Mouse (Mus musculus) G1E (cell line): ENCODE data around the gene Ikzf2. TPM values are rescaled to one million over a fixed set of nuclear protein-coding genes. Genes with fewer than 3 reads are reported as not detected.

ENCODE experiments used
- ATAC-seq: 2 replicates; pipeline ENCODE4 v1.8.0; 2016; ENCODE audit warnings: mild to moderate bottlenecking; ENCODE audit not compliant: insufficient number of reproducible peaks, poor library complexity, low FRiP score, severe bottlenecking; ENCODE audit errors: extremely low read depth
- DNase-seq: peaks from one replicate; pipeline ENCODE4 v3.0.0; 2012; ENCODE audit warnings: low spot score
- H3K27me3 ChIP-seq: 2 replicates; pipeline ENCODE4 v1.6.1; 2012; ENCODE audit warnings: mild to moderate bottlenecking, low read length, inconsistent platforms; ENCODE audit not compliant: insufficient read depth
- H3K36me3 ChIP-seq: replicated peaks from 2 replicates; pipeline ENCODE3; 2012; ENCODE audit warnings: mild to moderate bottlenecking, inconsistent platforms
- H3K4me1 ChIP-seq: 2 replicates; pipeline ENCODE4 v1.6.1; 2012; ENCODE audit warnings: low read depth, low read length, inconsistent platforms, mixed read lengths; ENCODE audit not compliant: insufficient read depth
- H3K4me3 ChIP-seq: 2 replicates; pipeline ENCODE4 v1.5.1; 2012; ENCODE audit warnings: low read depth, mild to moderate bottlenecking, inconsistent platforms, low read length, moderate library complexity, mixed read lengths
- H3K9me3 ChIP-seq: replicated peaks from 2 replicates; pipeline ENCODE4 v1.6.1; 2012; ENCODE audit warnings: inconsistent platforms
- CTCF ChIP-seq: IDR thresholded peaks from 2 replicates; pipeline ENCODE4 v1.5.1; 2012; ENCODE audit warnings: low read depth, low read length, inconsistent platforms, mixed read lengths
- GATA1 ChIP-seq: IDR thresholded peaks from 2 replicates; pipeline ENCODE4 v1.6.1; 2012; ENCODE audit warnings: borderline replicate concordance, low read length, inconsistent platforms, mixed read lengths
- GATA2 ChIP-seq: IDR thresholded peaks from 2 replicates; pipeline ENCODE4 v1.6.1; 2012; ENCODE audit warnings: low read depth, low read length, inconsistent platforms, borderline replicate concordance
- POLR2AphosphoS5 ChIP-seq: IDR thresholded peaks from 2 replicates; pipeline ENCODE4 v1.6.1; 2012; ENCODE audit warnings: low read depth, low read length, inconsistent platforms; ENCODE audit not compliant: insufficient replicate concordance
- TAL1 ChIP-seq: conservative IDR thresholded peaks from 2 replicates; pipeline ENCODE4 v1.6.1; 2012; ENCODE audit warnings: low read depth, low read length, inconsistent platforms, mixed read lengths
- polyA plus RNA-seq: library from polyadenylated mRNA; stranded (reverse); fragments of >175 nt; gene quantifications from 2 replicates; pipeline ENCODE4 v1.2.3, GENCODE M21; 2012
- total RNA-seq, 2 experiments: library from RNA; stranded (forward) in 1 of 2; stranded (reverse) in 1 of 2; fragments of 200-1000 nt in 1 of 2; fragments of >200 nt in 1 of 2; fragmentation: Nextera tagmentation in 1 of 2; gene quantifications; 2 replicates each; pipeline ENCODE4 v1.2.3; 2014 to 2017

The Ikzf2 gene
- total and polyA plus RNA-seq, 3 experiments: 2.4 to 84.3 (median 11.4) TPM

- DNase-seq (no peak), ATAC-seq (no peak)
- no peak overlapping the region for H3K4me3 ChIP-seq
These were observed 75.8 kb downstream of the Ikzf2 start for GRCm38 (mm10) chr1:69611204-69611725.

GRCm38 (mm10) chr1:69610791-69611190 lies 76.3 kb downstream of the Ikzf2 start:
- DNase-seq: no peak
- Histone ChIP-seq H3K36me3 (peaks cover 2% of the 10 kb centered on the region), H3K4me3 (no peak overlapping the region), H3K4me1 (peaks cover 15% of the 10 kb centered on the region), H3K27me3 (no peaks in the 10 kb centered on the region), H3K9me3 (no peaks in the 10 kb centered on the region)
- ATAC-seq: no peak
- TF ChIP-seq GATA2: no peak
- no peak for TF ChIP-seq GATA1
- no peak for TF ChIP-seq TAL1
- no peak for TF ChIP-seq CTCF

More at GRCm38 (mm10) chr1:69611204-69611725, 75.8 kb downstream of the Ikzf2 start:
- H3K27me3 ChIP-seq: no peaks in the 10 kb centered on the region
- no peaks in the 10 kb centered on the region for H3K9me3 ChIP-seq
- peaks cover 15% of the 10 kb centered on the region for H3K4me1 ChIP-seq
- no peak for TF ChIP-seq CTCF
- no peak for TF ChIP-seq GATA1
- no peak for TF ChIP-seq GATA2
- H3K36me3 ChIP-seq: peaks cover 2% of the 10 kb centered on the region

GRCm38 (mm10) chr1:69608846-69609245 lies 78.2 kb downstream of the Ikzf2 start:
- DNase-seq (no peak), ATAC-seq (peak; percentile 35; the same call in 1 of the 2 replicates)
- H3K4me3 ChIP-seq: no peak overlapping the region
- H3K27me3 ChIP-seq: no peaks in the 10 kb centered on the region
- no peaks in the 10 kb centered on the region for H3K9me3 ChIP-seq
- H3K4me1 ChIP-seq: peaks cover 19% of the 10 kb centered on the region
- TF ChIP-seq TAL1 (no peak), POLR2AphosphoS5 (no peak), GATA1 (no peak), GATA2 (no peak), CTCF (no peak)
- peaks cover under 1% of the 10 kb centered on the region for H3K36me3 ChIP-seq

GRCm38 (mm10) chr1:69606844-69607243 lies 80.2 kb downstream of the Ikzf2 start:
- peak; percentile 58 for ATAC-seq
- peaks cover 20% of the 10 kb centered on the region for H3K4me1 ChIP-seq
- H3K36me3 ChIP-seq: no peaks in the 10 kb centered on the region
- H3K4me3 ChIP-seq: no peak overlapping the region
- DNase-seq: no peak
- no peaks in the 10 kb centered on the region for H3K27me3 ChIP-seq
- H3K9me3 ChIP-seq: no peaks in the 10 kb centered on the region
- TF ChIP-seq POLR2AphosphoS5: no peak
- no peak for TF ChIP-seq TAL1
- no peak for TF ChIP-seq GATA2
- no peak for TF ChIP-seq CTCF
- no peak for TF ChIP-seq GATA1

GRCm38 (mm10) chr1:69604213-69604612 lies 82.8 kb downstream of the Ikzf2 start:
- TF ChIP-seq TAL1: no peak
- no peak for TF ChIP-seq GATA2
- TF ChIP-seq POLR2AphosphoS5: no peak
- no peak for TF ChIP-seq GATA1
- TF ChIP-seq CTCF: no peak
- Histone ChIP-seq H3K4me1 (peaks cover 17% of the 10 kb centered on the region), H3K27me3 (no peaks in the 10 kb centered on the region), H3K36me3 (peaks cover 2% of the 10 kb centered on the region), H3K9me3 (no peaks in the 10 kb centered on the region), H3K4me3 (no peak overlapping the region)
- no peak for DNase-seq
- no peak for ATAC-seq

- no peak for ATAC-seq
- Histone ChIP-seq H3K9me3 (no peaks in the 10 kb centered on the region), H3K4me3 (no peak overlapping the region), H3K27me3 (no peaks in the 10 kb centered on the region), H3K36me3 (peaks cover 2% of the 10 kb centered on the region), H3K4me1 (peaks cover 5% of the 10 kb centered on the region; the same call in 1 of the 2 replicates)
- DNase-seq: no peak
- TF ChIP-seq TAL1 (no peak), CTCF (no peak)
These were observed 86.1 kb downstream of the Ikzf2 start for GRCm38 (mm10) chr1:69600954-69601353.
